Mouse (Mus musculus): ENCODE data around the gene 4632433K11Rik.

DNA sequence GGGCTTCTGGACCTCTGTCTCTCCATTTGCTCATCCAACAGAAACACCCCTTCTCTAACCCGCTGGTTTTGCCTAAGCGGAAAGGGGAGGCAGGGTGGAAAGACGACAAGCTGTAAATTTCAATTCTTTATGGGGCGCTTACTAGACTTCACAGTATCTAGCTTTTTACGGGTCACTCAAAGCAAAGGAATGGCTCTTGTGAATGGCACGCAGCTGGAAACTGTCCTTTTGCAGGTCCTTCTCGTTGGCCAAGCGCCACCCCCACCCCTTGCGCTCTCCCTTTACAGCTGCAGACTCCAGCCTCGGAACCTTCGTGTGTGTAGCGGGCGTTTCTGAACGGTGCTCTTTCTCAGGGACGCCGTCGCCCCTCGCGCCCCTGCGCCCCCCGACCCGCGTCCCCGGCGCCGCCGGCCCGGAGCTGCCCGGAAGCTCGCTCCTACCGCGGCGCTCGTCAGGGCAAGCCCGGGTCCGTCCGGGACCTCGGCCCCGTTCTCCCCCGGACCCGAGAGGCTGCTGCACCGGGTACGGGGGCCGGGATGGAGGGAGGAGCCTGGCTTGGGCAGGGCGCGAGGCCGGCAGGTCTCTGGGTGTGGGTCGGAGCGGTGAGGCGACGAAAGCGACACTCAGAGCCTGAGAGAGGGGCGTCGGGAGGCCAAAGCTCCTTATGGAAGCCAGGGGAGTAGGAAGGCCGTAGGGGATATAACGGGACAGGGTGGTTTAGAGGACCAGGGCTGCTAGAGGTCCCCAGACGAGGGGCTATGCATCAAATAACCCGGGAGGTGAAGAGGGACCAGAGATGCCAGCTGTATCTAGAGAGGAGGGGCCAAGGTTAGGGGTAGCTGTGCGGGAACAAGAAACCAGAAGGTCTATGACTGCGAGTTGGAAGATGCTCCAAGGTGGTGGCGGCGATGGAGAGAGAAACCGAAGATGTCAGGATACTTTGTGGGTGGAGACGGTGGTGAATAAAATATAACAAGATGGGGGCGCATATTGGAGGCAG, 17.6 kb downstream of the 4632433K11Rik start, which contains the start of gene Zfp580:
- TF ChIP-seq POLR2A (IDR thresholded peaks at IDR 0.05; ENCODE audit: extremely low read depth, insufficient read depth, low read length) (no peak), CTCF (IDR thresholded peaks at IDR 0.05; ENCODE audit: extremely low read depth, insufficient read depth, low read length) (no peak)
